Mouse (Mus musculus) ES-E14 (cell line): ENCODE measurements around the gene Ell. TPM values are rescaled to one million over a fixed set of nuclear protein-coding genes. Genes with fewer than 3 reads are reported as not detected.

Experiments used
- DNase-seq: peaks from one replicate; pipeline ENCODE4 v3.0.0-alpha.2; 2013; ENCODE audit warnings: low read depth, low spot score
- H3K27ac ChIP-seq: 2 replicates; pipeline ENCODE4 v1.5.1; 2012; ENCODE audit warnings: low read depth, mild to moderate bottlenecking, low read length, moderate library complexity, mixed read lengths; ENCODE audit not compliant: poor library complexity, insufficient read depth, severe bottlenecking
- H3K36me3 ChIP-seq: 2 replicates; pipeline ENCODE4 v1.6.1; 2012; ENCODE audit warnings: mild to moderate bottlenecking, low read length, moderate library complexity, mixed read lengths; ENCODE audit not compliant: control insufficient read depth, poor library complexity, insufficient read depth, severe bottlenecking
- H3K4me1 ChIP-seq, 2 experiments: fragments of 150-350 bp in 1 of 2; sonication (generic) in 1 of 2; 2 replicates each; pipeline ENCODE4 v1.6.1; 2012; ENCODE audit warnings: low read length in 2 of 2, mild to moderate bottlenecking in 1 of 2, mixed read lengths in 1 of 2; ENCODE audit not compliant: control insufficient read depth in 2 of 2, insufficient read depth in 2 of 2, poor library complexity in 1 of 2
- H3K4me3 ChIP-seq, 2 experiments: fragments of 150-350 bp in 1 of 2; sonication (generic) in 1 of 2; 2 replicates each; pipeline ENCODE4 v1.5.1; 2012; ENCODE audit warnings: low read length in 2 of 2, low read depth in 1 of 2, mild to moderate bottlenecking in 1 of 2, mixed read lengths in 1 of 2; ENCODE audit not compliant: insufficient read depth in 1 of 2, poor library complexity in 1 of 2, severe bottlenecking in 1 of 2
- H3K9ac ChIP-seq: 2 replicates; pipeline ENCODE4 v1.6.1; 2012; ENCODE audit warnings: low read depth, mild to moderate bottlenecking, low read length, mixed read lengths; ENCODE audit not compliant: poor library complexity, insufficient read depth, severe bottlenecking
- H3K9me3 ChIP-seq: fragments of 150-350 bp; sonication (generic); 2 replicates; pipeline ENCODE4 v1.6.1; 2012; ENCODE audit warnings: low read depth, mild to moderate bottlenecking, low read length; ENCODE audit not compliant: control insufficient read depth, insufficient read depth
- CHD2 ChIP-seq: IDR thresholded peaks from 2 replicates; pipeline ENCODE4 v1.6.1; 2014; ENCODE audit warnings: mild to moderate bottlenecking, low read depth, low read length, inconsistent platforms
- HCFC1 ChIP-seq: IDR thresholded peaks from 2 replicates; pipeline ENCODE4 v1.6.1; 2012; ENCODE audit warnings: low read length, inconsistent platforms, borderline replicate concordance; ENCODE audit not compliant: insufficient read depth
- MAFK ChIP-seq: IDR thresholded peaks from 2 replicates; pipeline ENCODE4 v1.6.1; 2014; ENCODE audit warnings: mild to moderate bottlenecking, low read depth, low read length, inconsistent platforms; ENCODE audit not compliant: insufficient read depth
- ZC3H11A ChIP-seq: IDR thresholded peaks from 2 replicates; pipeline ENCODE4 v1.6.1; 2012; ENCODE audit warnings: low read depth, mild to moderate bottlenecking, inconsistent platforms, low read length, borderline replicate concordance
- ZNF384 ChIP-seq: IDR thresholded peaks from 2 replicates; pipeline ENCODE4 v1.6.1; 2012; ENCODE audit warnings: low read depth, low read length, inconsistent platforms
- in situ Hi-C, 2 experiments: fragments of 600-800 bp; cut with MboI; formaldehyde crosslinking; loops; one replicate each; pipeline ENCODE4 v1.15.1; 2025; ENCODE audit warnings: low sequenced_read_pairs in 2 of 2, inconsistent platforms in 1 of 2; ENCODE audit not compliant: unreplicated experiment in 2 of 2
- total RNA-seq: library from RNA; depleted of rRNA; stranded (reverse); fragments of 300-350 nt; gene quantifications from 2 replicates; pipeline ENCODE4 v1.2.3, GENCODE M21; 2012

The Ell gene
- total RNA-seq, 1 experiment, result 15.8 TPM

DNA sequence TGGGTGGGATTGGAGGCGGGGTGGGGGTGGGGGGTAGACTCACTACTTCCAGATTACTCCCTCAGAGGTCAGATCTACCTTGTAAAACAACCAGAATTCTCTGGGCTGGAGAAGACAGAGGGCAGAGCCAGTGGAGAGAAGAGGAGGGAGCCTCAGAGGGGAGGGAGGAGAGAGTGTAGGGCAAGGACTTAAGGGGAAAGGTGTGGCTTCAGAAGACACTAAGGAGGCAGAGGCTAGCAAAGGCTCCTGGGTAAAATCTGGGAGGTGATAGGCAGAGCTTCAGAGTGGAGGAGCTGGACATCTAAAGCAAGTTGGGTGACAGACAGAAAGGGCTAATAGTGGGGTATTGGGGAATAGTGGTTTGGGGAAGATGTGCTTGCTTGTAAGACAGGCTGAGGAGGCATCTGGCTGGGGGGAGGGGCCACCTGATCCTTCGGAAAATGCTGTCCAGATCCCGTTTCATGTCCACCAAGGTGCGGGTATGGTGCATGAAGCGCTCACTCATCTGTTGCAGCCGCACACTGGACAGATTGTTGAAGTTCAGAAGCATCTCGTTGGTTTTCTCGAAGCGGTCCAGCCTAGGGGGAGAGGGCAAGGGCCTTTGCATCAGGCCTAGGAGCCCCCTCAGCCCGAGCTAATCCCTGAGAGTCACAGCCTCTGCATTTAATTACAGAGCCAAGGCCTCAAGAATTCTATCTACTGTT lies 21.2 kb upstream of the Ell start:
- H3K36me3 ChIP-seq, result peaks cover 30% of the 10 kb centered on the region
- DNase-seq, result no peak
- H3K4me1 ChIP-seq, result peaks cover 0 to 4% of the 10 kb centered on the region in 2 experiments; a peak in 1 of 4 replicates
- in situ Hi-C loops, result no loop called here
- H3K9me3 ChIP-seq, result no peaks in the 10 kb centered on the region
- H3K4me3 ChIP-seq, result no peak overlapping the region
- TF ChIP-seq CHD2, result no peak
- no peak for TF ChIP-seq ZC3H11A
- TF ChIP-seq HCFC1, result no peak
- no peak for TF ChIP-seq ZNF384
- TF ChIP-seq MAFK, result no peak
- H3K9ac ChIP-seq, result no peak overlapping the region
- no peak overlapping the region for H3K27ac ChIP-seq

DNA sequence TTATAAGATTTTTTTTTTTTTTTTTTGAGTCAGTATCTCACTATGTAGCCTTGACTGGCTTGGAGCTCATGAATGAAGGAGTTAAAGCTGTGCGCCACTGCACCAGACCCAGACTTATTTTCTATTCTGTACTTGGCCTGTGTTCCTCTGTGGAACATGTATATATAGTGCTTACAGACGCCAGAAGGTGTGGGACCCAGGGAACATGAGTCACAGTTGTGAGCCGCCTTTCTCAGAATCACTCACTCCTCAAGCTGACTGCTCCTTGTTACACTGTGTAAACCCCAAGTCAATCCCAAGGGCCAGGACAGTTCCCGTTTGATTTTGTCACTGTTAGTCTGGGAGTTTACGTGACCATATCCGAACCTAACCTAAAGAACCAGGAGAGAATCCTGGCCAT lies 20.2 kb upstream of the Ell start:
- peaks cover 23% of the 10 kb centered on the region for H3K36me3 ChIP-seq

DNA sequence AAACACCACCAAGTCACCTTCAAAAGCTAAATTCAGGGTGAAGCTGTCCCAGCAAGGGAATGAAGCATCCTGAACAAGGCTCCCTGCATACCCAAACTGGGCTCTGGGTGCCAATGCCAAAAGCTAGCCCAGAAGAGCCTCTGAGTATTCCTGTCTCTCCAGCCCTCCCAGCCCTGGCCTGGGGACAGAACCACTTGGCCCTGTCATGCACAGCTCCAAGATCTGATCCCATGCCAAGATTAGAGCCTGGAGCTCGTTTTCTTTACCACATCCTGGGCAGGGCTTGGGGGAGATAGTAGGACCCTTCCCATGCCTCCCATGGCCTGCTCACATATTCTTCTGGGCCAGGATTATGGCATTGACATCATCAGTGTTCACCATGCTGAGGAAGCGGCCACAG lies 19.7 kb upstream of the Ell start:
- TF ChIP-seq HCFC1 (no peak), ZC3H11A (no peak), ZNF384 (no peak), MAFK (no peak), CHD2 (no peak)
- H3K4me1 ChIP-seq, result peaks cover 0 to 4% of the 10 kb centered on the region in 2 experiments; a peak in 1 of 4 replicates
- H3K9me3 ChIP-seq, result no peaks in the 10 kb centered on the region
- H3K36me3 ChIP-seq, result peaks cover 19% of the 10 kb centered on the region
- in situ Hi-C loops, result no loop called here
- no peak overlapping the region for H3K4me3 ChIP-seq
- no peak overlapping the region for H3K9ac ChIP-seq
- no peak overlapping the region for H3K27ac ChIP-seq
- no peak for DNase-seq

More for the DNA sequence above, 20.2 kb upstream of the Ell start:
- no peak overlapping the region for H3K4me3 ChIP-seq
- no peak overlapping the region for H3K27ac ChIP-seq
- H3K9me3 ChIP-seq, result no peaks in the 10 kb centered on the region
- DNase-seq, result no peak
- TF ChIP-seq ZNF384, result no peak
- TF ChIP-seq CHD2, result no peak
- TF ChIP-seq ZC3H11A, result no peak
- no peak for TF ChIP-seq MAFK
- no peak for TF ChIP-seq HCFC1
- peaks cover 0 to 4% of the 10 kb centered on the region in 2 experiments; a peak in 1 of 4 replicates for H3K4me1 ChIP-seq
- in situ Hi-C loops, result no loop called here
- H3K9ac ChIP-seq, result no peak overlapping the region

DNA sequence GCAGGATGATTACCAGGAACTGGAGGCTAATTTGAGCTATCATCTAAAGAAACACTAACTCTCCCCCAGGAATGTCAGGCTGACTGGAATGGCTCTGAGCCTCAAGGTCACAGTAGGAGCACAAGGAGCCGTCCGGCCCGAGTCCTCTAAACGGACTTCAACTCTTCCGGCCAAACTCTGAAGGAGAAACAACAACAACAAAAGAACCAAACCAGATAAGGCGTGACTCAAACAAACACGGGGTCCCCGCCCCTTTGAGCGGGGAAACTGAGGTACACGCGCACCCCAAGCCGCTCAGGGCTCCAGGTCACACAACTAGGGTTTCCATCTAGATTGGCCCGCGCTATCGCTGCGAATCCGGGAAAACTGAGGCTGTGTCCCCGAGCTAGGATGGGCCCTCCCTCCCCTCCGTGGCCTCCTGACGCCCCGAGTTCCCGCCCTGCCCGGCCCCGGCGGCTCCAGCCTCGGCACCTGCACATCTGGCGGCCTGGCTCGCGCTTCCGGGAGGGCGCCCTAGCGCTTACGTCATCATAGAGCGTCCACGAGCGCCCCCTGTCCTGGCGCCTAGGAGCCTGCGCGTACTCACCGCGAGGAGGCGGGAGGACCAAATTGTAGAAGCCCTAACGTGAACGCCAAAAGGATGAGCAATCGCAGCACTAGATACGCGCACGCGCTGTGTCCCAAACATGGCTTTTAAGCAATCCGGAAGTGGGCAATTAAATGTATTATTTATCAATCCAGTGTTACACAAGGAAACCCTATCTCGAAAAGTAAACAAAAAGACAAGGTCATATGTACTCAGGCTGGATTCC lies 16.5 kb upstream of the Ell start:
- H3K4me1 ChIP-seq, result peaks cover 3 to 4% of the 10 kb centered on the region in 2 experiments; a peak in 2 of 4 replicates
- in situ Hi-C loops, result no loop called here
- TF ChIP-seq ZNF384, result no peak
- TF ChIP-seq HCFC1, result peak; percentile 84
- peaks cover 7% of the 10 kb centered on the region for H3K36me3 ChIP-seq
- DNase-seq, result peak; percentile 96
- peak overlapping the region; percentile 98 for H3K27ac ChIP-seq
- peak overlapping the region; percentile 81 to 90 for H3K4me3 ChIP-seq
- peak overlapping the region; percentile 98 for H3K9ac ChIP-seq
- no peaks in the 10 kb centered on the region for H3K9me3 ChIP-seq
